Mouse (Mus musculus) thymus, adult 2 months (tissue): Measurements from ENCODE around the gene Gm49388.

Experiments used
- CTCF ChIP-seq: fragments of 200-500 bp; IDR thresholded peaks from 2 replicates; pipeline ENCODE4 v1.5.1; 2012; ENCODE audit warnings: mild to moderate bottlenecking, control low read depth, low read length, moderate library complexity, borderline replicate concordance; ENCODE audit not compliant: control insufficient read depth, poor library complexity, insufficient read depth; ENCODE audit errors: extremely low read depth
- POLR2A ChIP-seq: fragments of 200-500 bp; IDR thresholded peaks from 2 replicates; pipeline ENCODE4 v1.6.1; 2012; ENCODE audit warnings: mild to moderate bottlenecking, low read length, control low read depth, moderate library complexity; ENCODE audit not compliant: control insufficient read depth, poor library complexity, insufficient read depth; ENCODE audit errors: extremely low read depth

DNA sequence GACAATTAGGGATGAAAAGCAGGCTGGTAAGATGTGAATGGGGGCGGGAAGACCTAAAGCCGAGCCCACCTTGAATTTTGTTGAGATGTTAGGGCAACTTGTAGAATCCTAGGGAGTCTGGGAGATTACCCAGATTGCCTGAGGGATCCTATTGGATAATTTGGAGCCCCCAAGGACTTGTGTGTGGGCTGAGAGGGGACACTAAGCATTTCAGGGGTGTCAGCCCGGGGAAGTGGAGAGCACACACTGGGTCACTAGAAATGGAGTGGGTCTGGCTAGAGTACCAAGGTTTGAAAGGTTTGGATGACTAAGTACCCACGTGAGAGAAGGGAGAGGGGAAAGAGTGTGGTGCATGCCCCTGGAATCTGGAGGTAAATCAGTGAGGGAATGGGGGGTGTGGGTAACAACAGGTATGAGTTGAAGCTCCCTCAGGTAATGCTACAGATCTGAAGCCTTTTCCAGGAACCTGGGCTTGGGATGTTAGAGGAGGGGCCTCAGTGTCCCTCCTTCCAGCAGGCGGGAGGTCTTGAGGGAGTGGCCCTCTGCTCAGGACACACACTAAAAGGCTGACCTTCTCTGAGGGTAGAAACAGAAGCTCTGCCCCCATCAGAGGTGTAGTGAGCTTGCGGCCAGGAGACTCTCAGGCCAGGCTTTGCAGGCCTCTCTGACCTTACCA lies 37.7 kb upstream of the Gm49388 start:
- no peak for TF ChIP-seq CTCF
- no peak for TF ChIP-seq POLR2A
